Mouse (Mus musculus) adrenal gland (tissue): ENCODE measurements around the gene Hoxa10.

ENCODE experiments used
- intact Hi-C: fragments of 180-260 bp; cut with DNase I; formaldehyde crosslinking; loops from one replicate; pipeline ENCODE4 v1.15.1; 2025

Gene Hoxa10

GRCm38 (mm10) chr6:52264106-52264790, 23.6 kb upstream of the Hoxa10 start:
- intact Hi-C loops, result loop anchor here (5.0 kb wide), 1 partner anchor 43 kb away; no protein-coding TSS in a partner anchor

DNA sequence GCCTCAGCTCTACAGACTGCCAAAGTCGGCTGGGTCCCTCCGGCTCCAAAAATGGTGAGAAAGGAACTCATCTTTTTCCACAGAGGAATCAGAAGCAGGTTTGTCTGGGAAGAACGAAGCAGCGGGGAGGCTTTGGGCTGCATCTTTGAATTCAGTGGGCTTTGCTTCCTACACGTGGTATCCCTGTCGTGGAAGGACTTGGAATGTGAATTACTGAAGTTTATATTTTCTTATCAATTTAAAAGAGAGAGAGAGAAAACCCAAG, 22.6 kb upstream of the Hoxa10 start:
- intact Hi-C loops, result loop anchor here (5.0 kb wide), 1 partner anchor 44 kb away; no protein-coding TSS in a partner anchor

DNA sequence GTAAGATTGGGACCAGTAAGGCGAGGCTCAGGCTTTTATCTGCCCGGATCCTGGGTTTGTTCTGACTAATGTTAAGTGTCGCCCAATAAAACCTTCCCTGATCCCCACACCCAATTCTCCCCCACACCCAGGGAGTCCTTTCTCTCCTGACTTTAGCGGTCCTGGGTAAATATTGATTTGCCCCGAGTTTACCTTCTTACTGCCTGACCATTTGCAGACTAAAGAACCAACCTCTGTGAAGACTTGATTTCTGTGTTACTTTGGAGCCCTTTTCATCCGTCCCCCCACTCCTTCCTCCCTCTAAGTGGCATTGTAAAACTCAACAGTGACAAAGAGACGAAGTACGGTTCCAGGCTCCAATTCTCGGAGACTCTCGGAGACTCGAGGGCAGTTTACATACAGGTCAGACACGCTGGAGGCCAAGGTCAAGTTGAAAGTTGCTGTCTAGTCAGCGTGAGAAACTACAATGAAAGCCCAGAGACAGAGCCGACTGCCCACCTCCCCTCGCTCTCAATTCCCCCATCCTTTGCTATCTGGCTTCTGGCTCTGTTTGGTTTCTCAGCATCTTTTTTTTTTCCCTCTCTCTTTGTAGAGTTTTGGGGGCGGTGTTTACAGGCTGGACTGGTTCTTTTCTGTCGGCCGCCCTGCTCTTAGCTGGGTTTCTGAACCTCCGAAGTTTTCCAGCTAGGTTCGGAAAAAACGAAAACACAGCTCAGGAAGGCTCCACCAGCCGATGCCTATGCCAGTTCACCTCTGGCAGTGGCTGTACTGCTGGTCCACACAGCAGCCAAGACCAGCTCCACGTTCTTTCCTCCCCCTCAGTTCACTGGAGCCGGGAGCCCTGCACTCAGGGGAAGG, 22.0 kb upstream of the Hoxa10 start:
- intact Hi-C loops, result loop anchor here (5.0 kb wide), 1 partner anchor 45 kb away; no protein-coding TSS in a partner anchor

DNA sequence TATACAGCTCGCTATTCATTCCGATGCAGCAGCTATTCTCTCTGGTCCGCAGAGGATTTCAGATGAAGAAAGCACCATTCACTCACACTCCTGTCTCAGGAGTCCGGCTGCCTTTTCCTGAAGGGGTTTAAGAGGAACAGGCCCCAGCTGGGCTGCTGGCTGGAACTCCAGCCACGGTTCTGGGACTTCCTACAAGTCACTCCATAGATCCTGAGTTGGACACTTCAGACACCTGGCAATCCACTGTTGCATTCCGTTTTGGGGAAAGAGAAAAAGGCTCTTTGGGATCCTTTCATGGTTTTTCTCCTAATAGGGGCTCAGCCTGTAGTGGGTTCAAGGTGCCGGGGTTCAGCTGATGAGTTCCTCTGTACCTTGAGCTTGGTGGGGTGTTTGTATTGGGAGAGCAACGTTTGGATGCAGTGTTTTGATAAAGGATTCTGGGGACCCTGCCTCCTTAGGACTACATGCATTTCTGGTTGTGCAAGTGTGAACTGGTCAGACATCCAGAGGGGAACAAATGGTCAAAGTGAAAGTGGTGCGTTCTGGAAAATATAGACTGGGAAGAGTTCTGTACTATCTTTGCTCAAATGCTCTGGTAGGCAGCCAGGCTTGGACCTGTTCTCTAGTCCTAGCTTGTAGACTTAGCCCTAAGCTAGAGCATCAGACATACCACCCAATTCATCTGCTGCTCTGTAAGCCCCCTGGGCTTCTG, 21.3 kb upstream of the Hoxa10 start:
- intact Hi-C loops, result loop anchor here (5.0 kb wide), 1 partner anchor 45 kb away; no protein-coding TSS in a partner anchor

DNA sequence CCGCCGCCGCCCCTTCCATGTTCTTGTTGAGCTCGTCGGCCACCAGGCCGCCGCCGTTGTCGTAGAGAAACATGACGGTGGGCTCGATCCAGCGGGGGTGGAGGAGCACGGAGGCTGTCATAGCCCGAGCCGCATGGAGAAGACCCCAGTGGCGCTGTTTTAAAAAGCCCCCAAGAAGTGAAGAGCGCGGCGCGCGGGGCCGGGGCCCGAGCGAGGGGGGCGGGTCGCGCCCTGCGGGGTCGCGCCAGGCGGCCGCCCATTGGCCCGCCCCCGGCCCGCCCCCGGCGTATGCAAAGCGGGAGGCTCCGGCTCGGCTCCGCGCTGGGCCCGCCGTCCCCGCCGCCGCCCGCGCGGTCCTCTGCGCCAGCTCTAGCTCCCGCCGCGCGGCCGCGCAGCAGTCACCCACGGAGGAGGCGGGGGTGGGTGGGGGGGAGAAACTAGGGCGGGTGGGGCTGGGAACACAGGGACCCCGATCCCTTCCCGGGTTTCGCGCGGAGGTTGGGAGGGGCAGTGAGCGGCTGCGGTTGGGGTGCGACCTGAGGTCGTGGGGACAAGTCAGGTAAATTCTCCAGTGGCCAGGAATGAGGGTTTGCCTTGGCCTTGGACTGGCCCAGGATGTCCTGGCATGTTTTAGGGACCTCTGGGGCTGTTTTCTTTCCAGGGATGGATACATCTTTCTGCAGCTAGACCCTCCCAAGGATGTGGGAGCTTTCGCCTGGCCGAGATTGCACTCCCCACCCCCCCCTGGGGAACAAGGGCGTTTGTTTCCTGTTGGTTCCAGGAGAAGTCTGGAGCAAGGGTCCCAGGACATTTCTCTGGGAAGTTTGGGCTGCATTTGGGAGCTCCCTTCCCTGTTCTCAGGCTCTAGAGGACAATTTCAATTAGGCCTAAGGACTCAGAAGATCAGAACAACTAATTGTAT, 20.3 kb upstream of the Hoxa10 start, which contains the start of gene Hoxa13:
Gene Hoxa13 (minus strand): TSS at position 227 of the 922 bp plus-strand sequence.
- intact Hi-C loops, result loop anchor here (5.0 kb wide), 1 partner anchor 46 kb away; no protein-coding TSS in a partner anchor

DNA sequence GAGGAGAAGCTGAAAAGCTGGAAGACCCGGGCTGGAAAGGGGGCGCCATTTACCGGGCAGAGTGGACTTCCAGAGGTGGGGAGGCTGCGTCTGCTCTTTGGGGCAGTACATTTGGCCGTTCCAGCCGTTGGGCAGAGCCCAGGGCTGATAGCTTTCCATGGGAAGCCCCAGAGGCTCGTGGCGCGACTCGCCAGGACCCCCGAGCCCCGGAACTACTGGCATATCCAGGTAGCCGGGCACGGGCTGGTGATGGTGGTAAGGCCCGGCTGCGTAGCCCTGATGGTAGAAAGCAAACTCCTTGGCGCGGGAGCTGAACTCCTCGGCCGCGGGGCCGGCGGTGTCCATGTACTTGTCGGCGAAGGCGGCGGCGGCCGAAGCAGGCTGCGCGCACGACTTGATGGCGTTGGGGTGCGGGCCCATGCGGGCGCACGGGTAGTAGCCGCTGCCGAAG, 19.2 kb upstream of the Hoxa10 start:
- intact Hi-C loops, result loop anchor here (5.0 kb wide), 3 partner anchors 47 to 657 kb away; no protein-coding TSS in a partner anchor

DNA sequence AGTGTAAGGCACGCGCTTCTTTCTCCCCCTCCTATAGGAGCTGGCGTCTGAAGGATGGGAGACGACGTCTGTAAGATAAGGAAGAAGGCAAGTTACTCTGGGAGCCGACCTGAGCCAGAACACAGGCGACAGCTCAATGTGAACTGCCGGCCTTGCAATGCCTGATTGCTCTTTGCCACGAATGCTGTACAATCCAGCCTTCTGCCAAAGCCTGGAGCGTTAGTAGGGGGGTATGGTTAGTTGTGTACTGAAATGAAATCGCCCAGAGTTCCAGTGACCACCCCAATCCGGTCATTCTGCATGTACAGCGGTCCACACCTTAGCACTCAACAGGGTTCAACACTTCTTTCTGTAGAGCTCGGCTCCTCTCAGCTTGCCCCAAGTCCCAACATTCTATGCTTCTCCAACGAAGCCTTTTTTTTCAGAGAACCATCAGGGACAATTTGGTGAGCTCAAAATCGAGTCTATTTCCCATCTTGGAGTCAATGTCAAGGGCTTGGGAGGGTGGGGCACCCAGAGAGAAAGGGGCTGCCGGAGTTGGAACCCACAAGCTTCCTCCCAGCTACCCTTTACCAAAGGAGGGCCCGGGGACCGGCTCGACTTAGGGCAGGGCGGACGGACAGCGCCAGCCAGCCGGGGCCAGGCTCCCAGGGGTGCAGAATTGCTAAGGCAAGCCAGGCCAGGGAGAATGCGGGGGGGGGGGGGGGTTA, 18.6 kb upstream of the Hoxa10 start:
- intact Hi-C loops, result loop anchor here (5.0 kb wide), 2 partner anchors 583 to 658 kb away; no protein-coding TSS in a partner anchor

DNA sequence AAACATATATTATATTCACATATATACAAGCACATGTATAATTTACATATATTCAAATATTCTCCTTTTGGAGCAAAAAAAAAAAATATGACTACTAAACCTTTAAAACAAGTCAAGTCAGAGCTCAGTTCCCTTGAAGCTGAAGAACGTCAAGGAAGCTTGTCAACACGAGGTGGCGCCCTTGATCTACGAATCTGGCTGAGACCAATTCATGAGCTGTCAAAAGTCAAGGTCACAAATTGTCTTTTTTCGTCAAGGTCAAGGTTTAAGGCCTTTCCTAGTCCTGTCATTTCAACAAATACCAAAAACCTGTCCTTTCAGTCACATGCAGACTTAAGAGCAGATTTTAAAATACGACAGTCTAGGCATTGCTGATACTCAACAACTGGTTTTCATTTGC, 16.3 kb upstream of the Hoxa10 start:
- intact Hi-C loops, result loop anchor here (5.0 kb wide), 2 partner anchors 585 to 660 kb away; no protein-coding TSS in a partner anchor

- intact Hi-C loops, result no loop called here
These were observed 13.2 kb upstream of the Hoxa10 start for GRCm38 (mm10) chr6:52253511-52254500.

- intact Hi-C loops, result no loop called here
These were observed 12.2 kb upstream of the Hoxa10 start for GRCm38 (mm10) chr6:52252775-52253376.

- intact Hi-C loops, result no loop called here
These were observed 11.5 kb upstream of the Hoxa10 start for GRCm38 (mm10) chr6:52252016-52252774.

GRCm38 (mm10) chr6:52251177-52251879, 10.7 kb upstream of the Hoxa10 start:
- intact Hi-C loops, result no loop called here

DNA sequence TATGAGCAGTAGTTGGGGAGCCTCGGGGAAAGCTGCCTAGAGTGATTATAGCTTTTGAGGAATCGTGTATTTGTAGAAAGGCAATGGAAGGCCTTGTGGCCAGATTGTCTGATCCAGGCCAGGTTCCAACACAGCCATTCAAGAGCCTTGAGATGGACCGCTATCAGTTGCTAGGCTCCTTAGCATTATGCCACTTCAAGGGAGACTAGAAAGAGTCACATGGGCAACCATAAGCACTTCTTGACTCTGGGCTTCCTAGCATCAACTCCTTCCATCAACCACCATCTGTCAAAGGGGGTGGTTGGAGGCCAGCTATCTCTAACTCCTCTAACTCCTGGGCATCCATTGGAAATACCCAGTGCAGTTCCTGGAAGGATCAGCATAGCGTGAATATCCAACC, 9.2 kb upstream of the Hoxa10 start:
- intact Hi-C loops, result no loop called here

DNA sequence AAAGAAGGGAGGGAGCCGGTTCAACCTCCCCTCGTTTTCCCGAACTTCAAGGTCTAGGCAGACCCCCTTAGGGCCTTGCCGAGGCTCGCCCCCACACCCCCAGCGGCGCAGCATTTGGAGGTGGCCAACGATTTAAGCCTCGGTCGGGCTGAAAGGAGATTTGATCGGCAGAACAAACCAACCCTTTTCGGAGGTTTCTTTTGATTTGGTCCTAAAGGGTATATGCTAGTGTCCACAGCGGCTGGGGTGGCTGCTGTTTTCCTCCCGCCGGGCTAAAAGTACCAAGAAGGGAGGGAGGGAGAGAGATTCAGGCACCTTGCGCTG, 8.7 kb upstream of the Hoxa10 start:
- intact Hi-C loops, result no loop called here

DNA sequence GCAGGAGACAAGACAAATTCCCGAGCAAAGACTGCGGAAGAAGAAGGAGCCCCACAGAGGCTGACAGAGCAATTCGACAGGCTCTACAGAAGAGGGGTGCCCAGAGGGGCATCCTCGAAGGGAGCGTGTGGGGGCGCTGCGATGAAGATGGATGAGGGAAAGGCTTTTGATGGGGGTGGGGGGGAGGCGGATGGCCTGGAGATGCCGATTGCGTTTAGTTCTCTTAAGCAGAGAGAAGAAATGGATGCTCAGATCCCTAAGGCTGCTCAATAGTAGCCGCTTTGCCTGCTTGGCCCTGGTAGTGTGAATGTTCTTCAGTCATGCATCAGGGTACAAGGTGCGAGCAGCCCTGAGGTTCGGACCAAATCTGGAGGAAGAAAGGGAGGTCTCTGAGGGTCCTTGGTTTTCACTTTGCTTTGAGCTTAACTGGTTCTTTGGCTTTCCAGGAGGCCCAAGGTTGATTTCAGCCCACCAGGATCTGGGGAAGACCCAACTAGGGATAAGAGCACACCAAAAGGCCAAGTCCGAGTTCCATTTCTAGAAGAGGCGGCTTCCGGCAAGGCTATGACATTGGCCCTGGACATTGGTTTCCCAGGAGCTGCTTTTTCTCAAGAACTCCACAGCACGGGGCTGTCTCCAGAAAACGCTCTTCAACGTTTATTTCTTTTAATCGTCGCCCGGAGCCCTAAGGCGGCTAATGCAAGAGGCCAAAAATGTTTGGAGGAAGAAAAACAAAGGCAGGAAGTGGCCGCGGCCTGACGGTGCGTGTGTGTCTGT, 8.2 kb upstream of the Hoxa10 start:
- intact Hi-C loops, result no loop called here
